Mouse (Mus musculus) lung, postnatal 0 days (tissue): ENCODE results near the gene Mybpc2.

Experiments used
- CTCF ChIP-seq: IDR thresholded peaks from 2 replicates; pipeline ENCODE4 v1.5.1; 2016; ENCODE audit warnings: antibody characterized with exemption, mild to moderate bottlenecking
- EP300 ChIP-seq: IDR thresholded peaks from 2 replicates; pipeline ENCODE4 v1.6.1; 2016; ENCODE audit warnings: antibody characterized with exemption, mild to moderate bottlenecking, control low read depth

DNA sequence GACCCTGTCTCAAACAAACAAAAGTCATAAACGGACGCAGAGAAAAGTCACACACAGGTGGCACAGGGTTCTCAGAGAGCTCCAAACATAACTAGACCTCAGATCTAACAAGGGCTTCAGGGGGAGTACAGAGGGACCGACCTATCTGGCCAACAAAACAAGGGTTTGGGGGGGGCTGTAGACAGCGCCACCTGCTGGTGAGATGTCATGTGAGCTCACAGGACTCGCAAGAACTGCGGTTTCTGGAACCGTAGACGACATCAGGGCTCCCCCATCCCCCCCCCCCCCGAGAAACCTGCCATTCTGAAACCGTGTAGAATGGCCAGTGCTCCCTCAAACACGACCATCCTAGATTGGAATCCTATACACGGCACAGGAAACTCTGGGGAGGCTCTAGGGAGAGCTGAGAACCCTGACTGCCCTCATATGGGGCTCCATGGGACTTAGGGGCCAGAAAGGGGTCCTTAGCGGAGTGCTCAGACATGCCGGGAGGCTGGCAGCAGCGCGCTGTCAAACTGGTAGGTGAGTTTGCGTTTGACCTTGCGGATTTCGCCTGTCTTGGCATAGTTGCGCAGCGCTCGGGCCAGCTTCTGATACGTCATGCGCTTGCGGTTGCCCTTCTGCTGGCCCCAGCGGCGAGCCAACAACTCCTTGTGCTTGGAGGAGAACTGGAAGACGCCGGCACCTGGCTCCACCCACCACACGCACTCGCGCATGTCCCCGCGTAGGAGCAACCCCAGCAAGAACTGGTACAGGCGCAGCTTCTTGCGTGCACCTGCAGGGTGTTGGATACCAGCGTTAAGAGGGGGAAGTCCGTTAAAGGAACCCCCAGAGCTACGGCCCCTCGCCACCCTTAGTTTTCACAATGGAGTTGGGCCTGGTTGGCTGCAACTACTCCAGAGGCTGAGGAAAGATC lies 3.3 kb upstream of the Mybpc2 start:
- TF ChIP-seq CTCF, result peak; percentile 86
- no peak for TF ChIP-seq EP300
